Mouse (Mus musculus): ENCODE measurements around the gene Irgm2. TPM values are rescaled to one million over a fixed set of nuclear protein-coding genes. Genes with fewer than 3 reads are reported as not detected.

Irgm2 gene
- total and polyA plus RNA-seq, 2 experiments from 2014 or later = 0.80 to 1.8 TPM

DNA sequence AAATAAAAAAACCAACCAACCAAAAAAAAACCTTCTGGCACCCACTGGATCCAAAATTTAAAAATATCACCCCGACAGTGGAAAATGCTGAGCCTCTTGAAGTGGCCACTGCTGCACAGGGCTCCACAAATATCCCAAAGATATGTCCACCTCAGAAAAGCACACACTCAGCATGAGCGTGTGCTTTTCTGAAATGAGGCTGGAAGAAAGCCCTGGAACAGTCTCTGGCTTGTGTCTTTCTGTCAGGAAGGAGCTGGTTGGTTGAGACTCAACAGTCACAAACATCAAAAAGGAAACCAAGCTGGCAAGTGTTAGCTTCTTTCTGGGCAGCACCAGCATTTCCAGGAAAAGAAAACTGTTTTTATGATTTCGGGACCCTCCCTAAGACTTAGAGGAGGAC lies 6.1 kb upstream of the Irgm2 start:
- ATAC-seq (no peak), DNase-seq (ENCODE audit: low spot score) (no peak)
- no peak overlapping the region for H3K4me3 ChIP-seq (ENCODE audit: low read length)
- H3K27ac ChIP-seq = no peak overlapping the region
- H3K27me3 ChIP-seq (ENCODE audit: insufficient read depth, low read length) = no peaks in the 10 kb centered on the region
- H3K4me2 ChIP-seq (ENCODE audit: low read depth, low read length) = no peak overlapping the region
- H3K9ac ChIP-seq (replicated peaks; ENCODE audit: low read length) = no peak overlapping the region
- no peaks in the 10 kb centered on the region for H3K36me3 ChIP-seq (ENCODE audit: insufficient read depth, low read length)
- no peaks in the 10 kb centered on the region for H3K9me3 ChIP-seq (ENCODE audit: low read length)
- H3K4me1 ChIP-seq (ENCODE audit: insufficient read depth, low read length) = no peaks in the 10 kb centered on the region
- 74% methylated on average over 3 of the region's 3 CpGs for whole genome bisulfite sequencing
- TF ChIP-seq CTCF (IDR thresholded peaks at IDR 0.05; ENCODE audit: low read depth) = no peak

DNA sequence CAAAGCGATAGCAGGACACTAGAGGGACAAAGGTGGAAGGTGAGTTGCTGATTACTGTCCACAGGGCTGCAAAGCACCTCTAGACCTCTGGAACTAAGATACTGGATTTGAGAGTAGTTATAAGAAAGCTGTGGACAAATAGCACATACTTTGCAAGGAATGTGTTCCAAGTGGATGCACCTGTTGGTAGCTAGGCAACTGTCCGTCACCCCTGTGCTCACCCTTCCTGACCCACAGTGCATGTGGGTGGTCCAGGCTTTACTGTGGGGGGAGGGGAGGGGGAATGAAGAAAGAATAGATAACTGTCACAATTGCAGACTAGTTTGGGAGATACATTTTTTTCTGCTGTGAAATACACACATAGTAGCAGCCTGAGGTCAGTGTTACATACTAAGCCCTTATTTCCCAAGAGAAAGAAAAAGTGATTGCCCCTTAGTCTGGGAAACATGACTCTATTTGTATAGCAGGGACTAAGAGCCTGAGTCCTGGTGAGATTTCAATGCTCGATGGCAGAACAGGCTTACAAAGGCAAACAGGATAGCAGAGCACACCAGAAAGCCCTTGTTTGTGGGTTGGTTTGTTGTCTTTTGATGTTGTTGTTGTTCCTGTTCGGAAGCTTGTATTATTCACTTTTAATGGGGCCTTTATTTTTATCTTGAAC lies 5.4 kb upstream of the Irgm2 start:
- WGBS = 49% methylated on average over 4 of the region's 4 CpGs
- Histone ChIP-seq H3K9ac (replicated peaks; ENCODE audit: low read length) (no peak overlapping the region), H3K4me2 (ENCODE audit: low read depth, low read length) (no peak overlapping the region), H3K27ac (no peak overlapping the region), H3K36me3 (ENCODE audit: insufficient read depth, low read length) (no peaks in the 10 kb centered on the region), H3K9me3 (ENCODE audit: low read length) (no peaks in the 10 kb centered on the region), H3K4me1 (ENCODE audit: insufficient read depth, low read length) (no peaks in the 10 kb centered on the region), H3K4me3 (ENCODE audit: low read length) (no peak overlapping the region), H3K27me3 (ENCODE audit: insufficient read depth, low read length) (no peaks in the 10 kb centered on the region)
- ATAC-seq = no peak
- no peak for TF ChIP-seq CTCF (IDR thresholded peaks at IDR 0.05; ENCODE audit: low read depth)
- DNase-seq (ENCODE audit: low spot score) = no peak

DNA sequence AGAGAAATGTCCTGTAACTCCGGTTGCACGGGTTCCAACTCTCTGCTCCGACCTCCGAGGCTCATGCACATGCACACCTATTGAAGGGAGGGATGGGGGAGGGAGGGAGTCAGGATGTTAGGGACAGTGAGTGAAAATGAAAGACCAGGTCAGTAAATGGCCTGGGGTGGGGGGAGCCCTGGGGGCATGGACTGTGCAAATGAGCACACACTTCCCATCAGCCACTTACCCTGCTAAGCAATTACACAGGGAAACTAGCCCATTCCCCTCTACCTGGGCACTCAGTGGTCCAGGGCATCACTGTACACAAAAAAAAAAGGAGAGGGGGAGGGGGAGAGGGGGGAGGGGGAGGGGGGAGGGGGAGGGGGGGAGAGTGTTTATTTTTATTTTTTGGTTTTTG lies 755 bp upstream of the Irgm2 start:
- H3K9me3 ChIP-seq (ENCODE audit: low read length) = no peaks in the 10 kb centered on the region
- ATAC-seq = no peak
- peak overlapping the region; percentile 45; the same call in 1 of the 2 replicates for H3K4me3 ChIP-seq (ENCODE audit: low read length)
- no peak for DNase-seq (ENCODE audit: low spot score)
- no peak for TF ChIP-seq CTCF (IDR thresholded peaks at IDR 0.05; ENCODE audit: low read depth)
- H3K9ac ChIP-seq (replicated peaks; ENCODE audit: low read length) = no peak overlapping the region
- H3K36me3 ChIP-seq (ENCODE audit: insufficient read depth, low read length) = no peaks in the 10 kb centered on the region
- no peaks in the 10 kb centered on the region for H3K4me1 ChIP-seq (ENCODE audit: insufficient read depth, low read length)
- 86% methylated on average over 4 of the region's 4 CpGs for WGBS
- H3K27ac ChIP-seq = no peak overlapping the region
- H3K27me3 ChIP-seq (ENCODE audit: insufficient read depth, low read length) = no peaks in the 10 kb centered on the region
- peak overlapping the region; percentile 70 for H3K4me2 ChIP-seq (ENCODE audit: low read depth, low read length)

DNA sequence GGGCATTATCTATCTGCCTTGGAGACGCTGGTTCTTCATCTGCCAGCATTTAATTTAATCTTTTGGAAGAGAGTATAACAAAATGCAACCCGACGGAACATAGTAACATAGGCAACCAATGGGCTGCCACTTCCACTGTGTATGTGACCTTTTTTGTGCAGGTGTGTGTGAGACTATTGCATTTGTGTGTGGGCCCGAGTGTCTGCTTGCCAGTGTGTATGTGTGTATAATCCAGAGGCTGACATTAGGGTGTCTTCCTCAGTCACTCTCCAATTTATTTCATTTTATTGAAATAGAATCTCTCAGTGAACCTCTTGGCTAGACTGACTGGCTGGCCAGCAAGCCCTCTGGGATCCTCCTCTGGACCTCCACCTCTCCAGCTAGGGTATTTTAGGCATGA lies 808 bp downstream of the Irgm2 start:
- no peaks in the 10 kb centered on the region for H3K9me3 ChIP-seq (ENCODE audit: low read length)
- H3K4me1 ChIP-seq (ENCODE audit: insufficient read depth, low read length) = no peaks in the 10 kb centered on the region
- H3K36me3 ChIP-seq (ENCODE audit: insufficient read depth, low read length) = no peaks in the 10 kb centered on the region
- DNase-seq (ENCODE audit: low spot score) (no peak), ATAC-seq (no peak)
- H3K4me3 ChIP-seq (ENCODE audit: low read length) = no peak overlapping the region
- H3K9ac ChIP-seq (replicated peaks; ENCODE audit: low read length) = no peak overlapping the region
- no peak overlapping the region for H3K27ac ChIP-seq
- no peaks in the 10 kb centered on the region for H3K27me3 ChIP-seq (ENCODE audit: insufficient read depth, low read length)
- TF ChIP-seq CTCF (IDR thresholded peaks at IDR 0.05; ENCODE audit: low read depth) = no peak
- peak overlapping the region; percentile 16; the same call in 1 of the 2 replicates for H3K4me2 ChIP-seq (ENCODE audit: low read depth, low read length)
- 87% methylated on average over 4 of the region's 4 CpGs for WGBS

DNA sequence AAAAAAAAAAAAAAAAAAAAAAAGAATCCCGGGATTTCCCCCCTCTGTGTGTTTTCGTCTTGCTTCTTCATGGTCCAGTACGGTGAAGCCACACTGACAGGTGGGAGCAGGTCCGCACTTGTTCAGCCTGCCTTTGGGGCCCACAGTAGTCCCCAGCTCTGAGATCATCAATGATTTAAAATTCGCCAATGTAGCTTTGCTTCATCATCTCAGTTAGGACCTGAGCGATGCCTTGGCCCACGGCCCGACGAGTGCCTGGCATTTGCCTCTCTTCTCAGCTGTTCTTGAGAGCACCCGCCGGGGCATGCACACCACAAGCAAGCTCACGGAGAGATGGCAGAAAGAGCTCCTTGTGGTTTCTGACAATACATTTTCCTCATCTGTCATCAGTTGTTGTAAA lies 1.6 kb downstream of the Irgm2 start:
- no peak overlapping the region for H3K4me2 ChIP-seq (ENCODE audit: low read depth, low read length)
- H3K27ac ChIP-seq = no peak overlapping the region
- no peaks in the 10 kb centered on the region for H3K9me3 ChIP-seq (ENCODE audit: low read length)
- WGBS = 73% methylated on average over 12 of the region's 12 CpGs
- H3K27me3 ChIP-seq (ENCODE audit: insufficient read depth, low read length) = no peaks in the 10 kb centered on the region
- no peaks in the 10 kb centered on the region for H3K4me1 ChIP-seq (ENCODE audit: insufficient read depth, low read length)
- DNase-seq (ENCODE audit: low spot score) = peak; percentile 11
- H3K9ac ChIP-seq (replicated peaks; ENCODE audit: low read length) = no peak overlapping the region
- no peak for ATAC-seq
- no peaks in the 10 kb centered on the region for H3K36me3 ChIP-seq (ENCODE audit: insufficient read depth, low read length)
- no peak overlapping the region for H3K4me3 ChIP-seq (ENCODE audit: low read length)
- no peak for TF ChIP-seq CTCF (IDR thresholded peaks at IDR 0.05; ENCODE audit: low read depth)

DNA sequence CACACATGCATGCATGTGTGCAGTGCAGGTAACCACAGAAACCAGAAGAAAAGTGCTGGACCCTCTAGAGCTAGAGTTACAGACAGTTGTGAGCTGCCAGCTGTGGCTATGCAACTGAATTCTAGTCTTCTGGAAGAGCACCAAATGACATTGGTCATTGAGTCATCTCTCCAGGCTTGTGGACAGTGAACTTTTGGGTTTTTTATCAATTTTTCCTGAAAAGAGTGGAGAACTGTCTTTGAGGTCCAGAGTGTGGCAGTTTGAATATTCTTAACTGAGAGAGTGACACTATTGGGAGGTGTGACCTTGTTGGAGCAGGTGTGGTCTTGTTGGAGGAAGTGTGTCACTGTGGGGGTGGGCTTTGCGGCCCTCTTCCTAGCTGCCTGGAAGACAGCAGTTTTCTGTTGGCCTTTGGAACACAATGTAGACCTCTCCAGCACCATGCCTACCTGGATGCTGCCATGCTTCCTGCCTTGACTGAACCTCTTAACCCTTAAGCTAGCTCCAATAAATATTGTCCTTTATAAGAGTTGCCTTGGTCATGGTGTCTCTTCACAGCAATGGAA lies 11.0 kb downstream of the Irgm2 start:
- no peak for ATAC-seq
- Histone ChIP-seq H3K36me3 (ENCODE audit: insufficient read depth, low read length) (no peaks in the 10 kb centered on the region), H3K9me3 (ENCODE audit: low read length) (no peaks in the 10 kb centered on the region), H3K27ac (no peak overlapping the region), H3K4me2 (ENCODE audit: low read depth, low read length) (no peak overlapping the region), H3K9ac (replicated peaks; ENCODE audit: low read length) (no peak overlapping the region), H3K27me3 (ENCODE audit: insufficient read depth, low read length) (no peaks in the 10 kb centered on the region), H3K4me3 (ENCODE audit: low read length) (no peak overlapping the region), H3K4me1 (ENCODE audit: insufficient read depth, low read length) (no peaks in the 10 kb centered on the region)
- TF ChIP-seq CTCF (IDR thresholded peaks at IDR 0.05; ENCODE audit: low read depth) = no peak
- WGBS = 100% methylated on average over 1 of the region's 1 CpGs
- DNase-seq (ENCODE audit: low spot score) = no peak

DNA sequence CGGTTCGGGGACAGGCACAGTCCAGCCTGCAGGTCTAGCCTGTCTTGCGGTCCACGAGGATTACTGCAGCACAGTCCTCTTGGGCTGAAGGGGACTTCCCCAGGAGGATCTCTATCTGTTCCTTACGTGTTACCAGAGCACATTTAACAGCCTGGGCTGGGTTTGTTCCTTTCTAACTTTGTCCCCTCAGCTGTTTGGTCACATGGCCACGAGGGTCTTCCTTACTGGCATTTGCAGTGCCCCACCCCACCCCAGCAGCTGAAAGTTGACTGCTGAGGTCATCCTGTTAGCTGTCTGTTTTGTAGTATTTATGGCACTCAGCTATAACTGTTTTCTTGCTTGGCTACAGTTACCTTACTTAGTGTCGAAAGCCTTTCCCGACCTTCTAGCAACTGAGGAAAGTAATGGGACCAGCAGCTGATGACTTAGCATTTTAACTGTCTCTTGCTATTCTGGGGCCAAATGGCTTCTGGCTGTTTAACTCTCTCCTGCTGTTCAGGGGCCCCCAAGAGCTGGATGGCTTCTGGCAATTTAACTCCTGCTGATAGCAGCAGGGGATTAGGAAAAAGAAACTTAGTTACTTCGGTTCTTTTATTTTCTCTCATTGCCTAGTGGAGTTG lies 11.8 kb downstream of the Irgm2 start:
- no peak for ATAC-seq
- Histone ChIP-seq H3K27ac (no peak overlapping the region), H3K36me3 (ENCODE audit: insufficient read depth, low read length) (no peaks in the 10 kb centered on the region), H3K9me3 (ENCODE audit: low read length) (no peaks in the 10 kb centered on the region), H3K4me3 (ENCODE audit: low read length) (no peak overlapping the region), H3K4me1 (ENCODE audit: insufficient read depth, low read length) (no peaks in the 10 kb centered on the region), H3K27me3 (ENCODE audit: insufficient read depth, low read length) (no peaks in the 10 kb centered on the region), H3K9ac (replicated peaks; ENCODE audit: low read length) (no peak overlapping the region), H3K4me2 (ENCODE audit: low read depth, low read length) (no peak overlapping the region)
- DNase-seq (ENCODE audit: low spot score) = no peak
- no peak for TF ChIP-seq CTCF (IDR thresholded peaks at IDR 0.05; ENCODE audit: low read depth)
- WGBS = 27% methylated on average over 9 of the region's 9 CpGs

Data from hindbrain, postnatal 0 days (tissue).